Mouse (Mus musculus): ENCODE results near the gene Icam1.

GRCm38 (mm10) chr9:20975431-20976215 is 40.2 kb upstream of the Icam1 start:
- TF ChIP-seq POLR2A (IDR thresholded peaks at IDR 0.05; ENCODE audit: extremely low read depth, insufficient read depth, low read length), result no peak
- TF ChIP-seq CTCF (IDR thresholded peaks at IDR 0.05; ENCODE audit: extremely low read depth, insufficient read depth, low read length), result no peak
